Mouse (Mus musculus): ENCODE measurements around the gene Ctps.

GRCm38 (mm10) chr4:120598922-120599321, 28.8 kb upstream of the Ctps start:
- TF ChIP-seq POLR2A (IDR thresholded peaks at IDR 0.05; ENCODE audit: insufficient read depth, low read depth, low read length), result no peak
- TF ChIP-seq CTCF (IDR thresholded peaks at IDR 0.05; ENCODE audit: insufficient read depth, low read depth, low read length), result no peak

All from olfactory bulb, adult 2 months (tissue).